Mouse (Mus musculus) liver, adult (tissue): ENCODE results near the gene Zgpat.
A peak's percentile ranks its signal among the peaks of the same experiment; 100 is the strongest.

Source experiments
- GATA4 ChIP-seq: IDR thresholded peaks from 2 replicates; pipeline ENCODE4 v1.6.1; 2014; ENCODE audit warnings: mild to moderate bottlenecking, low read length; ENCODE audit not compliant: insufficient replicate concordance

The Zgpat gene

DNA sequence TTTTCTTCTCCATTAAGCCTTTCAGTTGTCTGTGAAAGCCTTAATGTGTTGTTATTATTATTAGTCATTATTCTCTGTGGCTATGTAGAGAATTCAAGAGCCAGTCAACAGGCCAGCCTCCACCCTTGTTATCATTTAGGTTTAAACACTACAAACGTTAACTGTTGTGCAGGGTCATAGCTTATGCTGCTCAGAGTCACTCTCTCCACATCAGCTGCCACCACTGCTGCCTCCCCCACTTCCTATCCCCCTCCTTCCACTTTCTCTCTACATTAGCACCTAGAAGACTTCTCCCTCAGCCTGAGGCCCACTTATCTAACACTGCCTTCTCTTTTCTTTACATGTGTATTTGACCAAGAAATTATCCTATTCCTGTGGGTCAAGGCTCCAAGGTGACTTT, 36.8 kb downstream of the Zgpat start:
- TF ChIP-seq GATA4: no peak

- no peak for TF ChIP-seq GATA4
These were observed 39.0 kb downstream of the Zgpat start for GRCm38 (mm10) chr2:181403722-181404121.

- TF ChIP-seq GATA4: no peak
These were observed 44.9 kb downstream of the Zgpat start for GRCm38 (mm10) chr2:181409643-181410042.

- TF ChIP-seq GATA4: no peak
These were observed 46.2 kb downstream of the Zgpat start for GRCm38 (mm10) chr2:181410760-181411473.

GRCm38 (mm10) chr2:181413141-181413540, 48.4 kb downstream of the Zgpat start:
- no peak for TF ChIP-seq GATA4

GRCm38 (mm10) chr2:181415945-181416344, 51.2 kb downstream of the Zgpat start:
- no peak for TF ChIP-seq GATA4

GRCm38 (mm10) chr2:181419359-181419758, 54.6 kb downstream of the Zgpat start:
- no peak for TF ChIP-seq GATA4

DNA sequence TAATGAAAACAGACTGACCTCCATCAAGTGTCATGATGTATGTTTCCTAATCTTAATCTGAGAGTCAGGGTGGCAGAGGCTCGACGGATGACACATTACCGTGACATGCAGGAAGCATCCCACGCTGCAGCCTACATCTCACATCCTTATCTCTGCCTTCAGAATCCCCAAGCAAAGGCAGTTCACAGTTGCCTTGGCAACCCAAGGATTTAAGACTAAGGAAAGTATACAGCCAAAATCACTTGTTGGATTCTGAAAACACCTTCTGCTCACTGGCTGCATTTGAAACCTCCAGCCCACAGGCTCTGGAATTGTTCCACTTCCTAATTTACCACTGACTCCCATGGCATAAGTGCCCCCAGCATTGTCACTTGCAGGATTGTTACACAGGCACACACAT, 55.7 kb downstream of the Zgpat start:
- no peak for TF ChIP-seq GATA4

- peak; percentile 17; the same call in 1 of the 2 replicates for TF ChIP-seq GATA4
These were observed 56.3 kb downstream of the Zgpat start for GRCm38 (mm10) chr2:181420903-181421638.

GRCm38 (mm10) chr2:181423834-181424233, 59.1 kb downstream of the Zgpat start:
- TF ChIP-seq GATA4: no peak
